Mouse (Mus musculus) lung, postnatal 0 days (tissue): Measurements from ENCODE around the gene Nit1. TPM values are rescaled to one million over a fixed set of nuclear protein-coding genes. Genes with fewer than 3 reads are reported as not detected.

ENCODE experiments used
- ATAC-seq: fragments of 200-750 bp; cut with Nextera tagmentation; 2 replicates; pipeline ENCODE4 v1.8.0; 2017; ENCODE audit warnings: moderate library complexity
- DNase-seq: peaks from one replicate; pipeline ENCODE4 v3.0.0-alpha.2; 2016; ENCODE audit warnings: low spot score
- H3K27ac ChIP-seq: fragments of 300-500 bp; sonication (generic); 2 replicates; pipeline ENCODE4 v1.5.1; 2014; ENCODE audit warnings: antibody characterized with exemption, mild to moderate bottlenecking, low read length, mixed read lengths
- H3K27me3 ChIP-seq: fragments of 300-500 bp; sonication (generic); replicated peaks from 2 replicates; pipeline ENCODE4 v1.6.1; 2014; ENCODE audit warnings: low read length, mixed read lengths; ENCODE audit not compliant: insufficient read depth
- H3K36me3 ChIP-seq: fragments of 300-500 bp; sonication (generic); 2 replicates; pipeline ENCODE4 v1.6.1; 2014; ENCODE audit warnings: low read length, mixed read lengths; ENCODE audit not compliant: insufficient read depth
- H3K4me1 ChIP-seq: fragments of 300-500 bp; sonication (generic); 2 replicates; pipeline ENCODE4 v1.6.1; 2014; ENCODE audit warnings: antibody characterized with exemption, low read depth, low read length, mixed read lengths; ENCODE audit not compliant: insufficient read depth
- H3K4me2 ChIP-seq: fragments of 300-500 bp; sonication (generic); replicated peaks from 2 replicates; pipeline ENCODE4 v1.6.1; 2014; ENCODE audit warnings: low read depth, mild to moderate bottlenecking, low read length, moderate library complexity, mixed read lengths
- H3K4me3 ChIP-seq: fragments of 300-500 bp; sonication (generic); 2 replicates; pipeline ENCODE4 v1.5.1; 2014; ENCODE audit warnings: low read depth, low read length
- H3K9ac ChIP-seq: fragments of 300-500 bp; sonication (generic); replicated peaks from 2 replicates; pipeline ENCODE4 v1.6.1; 2014; ENCODE audit warnings: low read depth, mild to moderate bottlenecking
- H3K9me3 ChIP-seq: fragments of 300-500 bp; sonication (generic); 2 replicates; pipeline ENCODE4 v1.6.1; 2016; ENCODE audit warnings: low read length, mixed read lengths
- CTCF ChIP-seq: IDR thresholded peaks from 2 replicates; pipeline ENCODE4 v1.5.1; 2016; ENCODE audit warnings: antibody characterized with exemption, mild to moderate bottlenecking
- EP300 ChIP-seq: IDR thresholded peaks from 2 replicates; pipeline ENCODE4 v1.6.1; 2016; ENCODE audit warnings: antibody characterized with exemption, mild to moderate bottlenecking, control low read depth
- WGBS: fragments of 180-500 bp; shearing (Covaris S2); extraction: QIAGEN DNeasy Blood & Tissue Kit; methylation state at CpG from one replicate; pipeline ENCODE4 v1.1.7; 2014; 5-methylcytosine and 5-hydroxymethylcytosine counted together
- polyA plus RNA-seq: library from polyadenylated mRNA; unstranded; fragments of >200 nt; fragmentation: Nextera tagmentation; extraction: Ambion mirVana; gene quantifications from 2 replicates; pipeline ENCODE4 v1.2.1, GENCODE M21; 2015

Nit1 gene
- polyA plus RNA-seq, 1 experiment from 2014 or later = 39.9 TPM

GRCm38 (mm10) chr1:171293351-171293750, 52.1 kb downstream of the Nit1 start:
- Histone ChIP-seq H3K27ac (no peak overlapping the region), H3K9ac (no peak overlapping the region), H3K4me1 (peaks cover 5% of the 10 kb centered on the region; the same call in 1 of the 2 replicates), H3K9me3 (no peaks in the 10 kb centered on the region), H3K4me2 (peak overlapping the region; percentile 63), H3K36me3 (no peaks in the 10 kb centered on the region), H3K27me3 (0 out of 2 replicates have a peak, but pooled peaks cover 3% of the 10 kb centered on the region), H3K4me3 (no peak overlapping the region)
- peak; percentile 11 for DNase-seq
- ATAC-seq = no peak
- 76% methylated on average over 3 of the region's 3 CpGs for WGBS
- TF ChIP-seq EP300 (no peak), CTCF (no peak)

- no peak for DNase-seq
- WGBS = 59% methylated on average over 4 of the region's 4 CpGs
- Histone ChIP-seq H3K9me3 (no peaks in the 10 kb centered on the region), H3K4me1 (no peaks in the 10 kb centered on the region), H3K9ac (no peak overlapping the region), H3K4me2 (no peak overlapping the region; the same call in 1 of the 2 replicates), H3K4me3 (0 out of 2 replicates have a peak overlapping the region, but pooled peaks have one; percentile 81), H3K27ac (no peak overlapping the region), H3K36me3 (no peaks in the 10 kb centered on the region), H3K27me3 (no peaks in the 10 kb centered on the region)
- TF ChIP-seq CTCF (no peak), EP300 (no peak)
- ATAC-seq = no peak
Observed at GRCm38 (mm10) chr1:171288328-171288727, 57.1 kb downstream of the Nit1 start.

Other genes with a start within 250 kb of the Nit1 start
- gene Cfap126, start 231.7 kb downstream of the Nit1 start, polyA plus RNA-seq = 32.2 and 33.2 TPM in 2 replicates
- gene Sdhc, start 195.0 kb downstream of the Nit1 start, polyA plus RNA-seq = 145 and 157 TPM in 2 replicates
- 0.62 and 0.73 TPM in 2 replicates for gene Mpz, start 194.9 kb downstream of the Nit1 start, polyA plus RNA-seq
- 3.3 and 4.4 TPM in 2 replicates for gene Pcp4l1, start 149.4 kb downstream of the Nit1 start, polyA plus RNA-seq
- gene Nr1i3, start 131.7 kb downstream of the Nit1 start, polyA plus RNA-seq = 0.07 and 0.08 TPM in 2 replicates
- 14.9 and 17.1 TPM in 2 replicates for gene Tomm40l, start 123.1 kb downstream of the Nit1 start, polyA plus RNA-seq
- gene Apoa2, start 120.6 kb downstream of the Nit1 start, polyA plus RNA-seq = 2.3 and 5.5 TPM in 2 replicates
- gene Fcer1g, start 111.3 kb downstream of the Nit1 start, polyA plus RNA-seq = 121 and 130 TPM in 2 replicates
- 2.7 and 3.3 TPM in 2 replicates for gene Adamts4, start 95.2 kb downstream of the Nit1 start, polyA plus RNA-seq
- gene Ndufs2, start 94.3 kb downstream of the Nit1 start, polyA plus RNA-seq = 172 and 188 TPM in 2 replicates
- gene B4galt3, start 75.3 kb downstream of the Nit1 start, polyA plus RNA-seq = 68.4 and 77.0 TPM in 2 replicates
- 28.4 and 30.6 TPM in 2 replicates for gene Ppox, start 64.5 kb downstream of the Nit1 start, polyA plus RNA-seq
- gene Usp21, start 57.7 kb downstream of the Nit1 start, polyA plus RNA-seq = 38.3 and 40.9 TPM in 2 replicates
- 95.4 and 100 TPM in 2 replicates for gene Ufc1, start 50.6 kb downstream of the Nit1 start, polyA plus RNA-seq
- gene Dedd, start 16.5 kb downstream of the Nit1 start, polyA plus RNA-seq = 43.0 and 44.4 TPM in 2 replicates
- 64.1 and 72.7 TPM in 2 replicates for gene Pfdn2, start within 50 bp of the Nit1 start, polyA plus RNA-seq
- 4.0 and 4.5 TPM in 2 replicates for gene Klhdc9, start 15.2 kb upstream of the Nit1 start, polyA plus RNA-seq
- gene Nectin4, start 24.5 kb upstream of the Nit1 start, polyA plus RNA-seq = 10.1 and 10.2 TPM in 2 replicates
- gene Arhgap30, start 43.3 kb upstream of the Nit1 start, polyA plus RNA-seq = 3.5 and 4.1 TPM in 2 replicates
- 66.4 and 67.7 TPM in 2 replicates for gene Usf1, start 65.7 kb upstream of the Nit1 start, polyA plus RNA-seq
- gene Tstd1, start 73.2 kb upstream of the Nit1 start, polyA plus RNA-seq = 7.1 and 7.8 TPM in 2 replicates
- 177 and 239 TPM in 2 replicates for gene F11r, start 91.9 kb upstream of the Nit1 start, polyA plus RNA-seq
- 13.7 and 14.8 TPM in 2 replicates for gene Alyref2, start 157.8 kb upstream of the Nit1 start, polyA plus RNA-seq
- gene Itln1, start 189.6 kb upstream of the Nit1 start, polyA plus RNA-seq = not detected in 2 replicates
- gene Cd244a, start 213.5 kb upstream of the Nit1 start, polyA plus RNA-seq = 1.7 and 1.8 TPM in 2 replicates